Mouse (Mus musculus) c-Kit-negative CD71-positive TER-119-positive erythroid progenitor cells, embryonic 14.5 days (primary cell): ENCODE data around the gene Usp30.

Experiments
- DNase-seq: peaks from one replicate; pipeline ENCODE4 v3.0.0-alpha.2; 2013; ENCODE audit warnings: low read depth, low spot score

Gene Usp30

DNA sequence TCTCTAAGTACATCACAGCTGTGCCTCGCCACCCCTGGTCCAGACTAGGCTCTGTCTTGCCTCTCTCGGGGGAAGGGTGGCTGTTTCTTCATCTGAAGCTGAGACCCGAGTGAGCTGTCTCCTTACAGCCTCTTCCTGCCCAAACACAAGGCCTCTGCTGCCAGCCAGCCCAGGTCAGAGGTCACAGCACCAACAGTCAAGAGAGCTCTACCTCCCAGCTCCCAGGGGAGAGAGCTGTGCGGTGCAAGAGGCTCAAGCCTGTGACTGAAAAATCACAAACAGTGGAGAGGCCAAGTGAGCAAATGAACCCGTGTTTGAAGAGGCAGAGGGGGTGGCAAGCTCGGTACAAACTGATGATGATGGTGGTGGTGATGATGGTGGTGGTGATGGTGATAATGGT lies 1.3 kb downstream of the Usp30 start:
- DNase-seq, result no peak

DNA sequence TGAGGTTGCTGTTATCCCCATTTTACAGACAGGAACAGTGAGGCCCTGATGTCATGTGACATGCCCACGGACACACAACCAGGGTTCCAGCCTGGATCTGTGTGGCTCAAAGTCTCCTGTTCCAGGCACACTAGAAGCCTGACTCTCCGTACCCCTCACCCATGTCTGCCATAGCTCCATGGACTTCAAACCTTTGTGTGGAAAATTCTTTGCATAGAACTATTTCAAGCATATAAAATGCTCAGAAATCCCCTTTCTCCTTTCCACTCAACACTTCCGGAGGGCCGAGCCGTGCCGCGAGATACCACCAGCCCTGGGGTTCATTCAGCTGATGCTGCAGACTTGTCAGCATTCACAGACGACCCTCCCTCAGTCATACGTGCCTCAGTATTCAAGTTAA lies 2.3 kb downstream of the Usp30 start:
- no peak for DNase-seq

DNA sequence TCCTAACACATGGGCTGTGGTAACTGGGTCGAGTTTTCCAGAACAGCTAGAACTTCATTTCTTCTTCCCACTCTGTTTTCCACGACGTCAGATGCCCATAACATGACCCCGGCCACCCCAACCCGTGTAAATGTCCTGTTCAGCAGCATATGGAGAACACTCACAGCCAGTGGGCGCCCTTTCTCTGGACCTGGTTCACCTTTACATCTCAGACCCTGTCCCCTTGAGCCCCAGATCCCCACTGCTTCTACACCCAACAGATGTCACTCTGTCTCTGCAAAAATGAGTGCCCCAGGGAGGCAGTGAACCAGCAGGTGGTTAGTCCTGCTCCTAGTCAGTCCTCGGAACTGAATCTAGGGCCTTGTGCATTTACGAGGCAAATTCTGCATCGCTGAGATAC lies 2.7 kb downstream of the Usp30 start:
- DNase-seq, result no peak

DNA sequence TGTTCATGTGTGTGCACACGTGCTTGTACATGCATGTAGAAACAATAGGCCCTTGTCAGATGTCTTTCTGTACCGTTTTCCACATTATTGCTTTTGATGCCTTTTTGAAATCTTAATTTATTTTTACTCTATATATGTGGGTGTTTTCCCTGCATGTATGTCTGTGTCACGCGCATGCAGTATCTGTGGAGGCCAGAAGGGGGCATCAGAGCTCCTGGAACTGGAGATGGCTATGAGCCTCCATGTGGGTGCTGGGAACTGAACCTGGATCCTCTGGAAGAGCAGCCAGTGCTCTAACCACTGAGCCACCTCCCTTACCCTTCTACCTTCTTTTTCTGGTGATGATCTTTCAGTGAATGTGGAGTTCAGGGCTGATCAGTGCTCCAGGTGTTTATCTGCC lies 5.6 kb downstream of the Usp30 start:
- no peak for DNase-seq

- DNase-seq, result no peak
Observed at GRCm38 (mm10) chr5:114072262-114072661, 7.0 kb downstream of the Usp30 start.

- DNase-seq, result no peak
Observed at GRCm38 (mm10) chr5:114077009-114077408, 11.7 kb downstream of the Usp30 start.

DNA sequence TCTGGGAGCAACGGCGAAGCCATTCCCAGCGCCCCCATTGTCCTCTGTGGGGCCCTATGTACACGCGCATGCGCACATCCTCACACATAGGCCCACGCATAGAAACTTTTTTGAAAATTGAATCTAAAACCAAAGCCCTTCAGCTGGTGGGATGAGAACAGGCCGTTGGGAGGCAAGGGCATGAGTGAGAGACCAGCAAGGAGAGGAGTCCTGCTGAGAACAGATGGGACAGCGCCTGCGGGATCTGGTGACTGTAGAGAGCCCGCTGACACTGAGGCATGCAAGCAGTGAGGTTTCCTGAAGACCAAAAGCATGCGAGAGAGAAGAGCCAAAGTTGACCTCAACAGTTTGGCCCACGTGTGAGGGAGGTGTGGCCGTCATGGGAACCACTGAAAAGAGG lies 20.2 kb downstream of the Usp30 start:
- DNase-seq, result no peak

- DNase-seq, result no peak
Observed at GRCm38 (mm10) chr5:114087875-114088480, 22.7 kb downstream of the Usp30 start.

DNA sequence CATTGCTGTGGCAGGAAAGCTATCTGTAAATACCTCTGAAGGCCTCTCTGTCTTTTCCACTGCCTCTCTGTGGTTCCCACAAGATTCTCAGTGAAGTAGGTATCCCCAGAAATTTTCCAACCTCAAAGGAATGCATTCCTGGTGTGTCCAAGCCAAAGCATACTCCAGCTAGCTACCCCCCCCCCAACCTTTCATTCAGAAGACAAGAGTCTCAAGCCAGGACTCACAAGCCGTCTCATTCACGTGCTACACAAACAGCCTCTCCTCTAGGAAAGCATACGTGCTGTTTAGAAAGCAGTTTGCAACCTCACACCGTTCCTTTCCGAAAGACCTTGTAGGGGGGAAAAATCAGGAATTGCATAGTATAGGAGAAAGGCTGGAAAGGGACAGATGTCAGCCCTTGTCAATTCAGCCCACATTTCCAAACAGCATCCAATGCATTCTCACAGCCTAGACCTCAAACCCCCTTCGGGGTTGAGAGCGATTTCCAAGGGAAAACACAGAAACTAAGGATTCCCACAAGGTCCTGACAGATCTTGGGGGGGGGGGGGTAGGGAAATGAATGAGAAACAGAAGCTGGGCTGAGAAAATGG lies 25.3 kb downstream of the Usp30 start:
- no peak for DNase-seq

- DNase-seq, result no peak
Observed at GRCm38 (mm10) chr5:114091057-114091807, 26.0 kb downstream of the Usp30 start, which contains the start of gene Svop. Svop (minus strand) TSS chr5:114091570.

DNA sequence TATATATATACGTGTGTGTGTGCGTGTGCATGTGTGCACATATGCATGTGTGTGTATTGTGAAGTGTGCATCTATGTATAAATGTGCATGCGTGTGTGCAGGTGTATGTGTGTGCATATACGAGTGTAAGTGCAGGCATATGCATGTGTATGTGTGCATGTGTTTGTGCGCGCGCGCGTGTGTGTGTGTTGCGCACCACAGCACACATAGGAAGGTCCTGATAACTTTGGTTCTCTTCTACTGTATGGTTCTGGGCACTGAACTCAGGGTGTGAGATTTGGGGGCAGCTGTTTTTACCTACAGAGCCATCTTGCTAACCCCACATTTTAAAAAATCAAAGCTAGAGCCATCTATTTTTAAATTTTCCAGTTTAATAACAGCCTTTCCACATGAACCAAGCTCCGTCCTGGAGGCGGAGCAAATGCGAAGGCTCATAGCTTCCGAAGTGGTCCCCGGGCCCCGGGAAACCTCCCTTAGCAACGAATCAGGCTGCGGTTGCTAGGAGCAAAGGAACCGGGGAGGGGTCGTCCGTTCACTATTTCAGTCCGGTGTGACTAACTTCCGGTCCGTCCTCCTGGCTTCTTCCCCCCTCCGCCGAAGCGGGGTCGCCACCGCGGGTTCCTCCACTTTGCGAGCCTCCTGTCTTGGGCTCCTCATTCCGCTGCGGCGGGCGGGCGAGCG lies 34.6 kb downstream of the Usp30 start:
- DNase-seq, result no peak

DNA sequence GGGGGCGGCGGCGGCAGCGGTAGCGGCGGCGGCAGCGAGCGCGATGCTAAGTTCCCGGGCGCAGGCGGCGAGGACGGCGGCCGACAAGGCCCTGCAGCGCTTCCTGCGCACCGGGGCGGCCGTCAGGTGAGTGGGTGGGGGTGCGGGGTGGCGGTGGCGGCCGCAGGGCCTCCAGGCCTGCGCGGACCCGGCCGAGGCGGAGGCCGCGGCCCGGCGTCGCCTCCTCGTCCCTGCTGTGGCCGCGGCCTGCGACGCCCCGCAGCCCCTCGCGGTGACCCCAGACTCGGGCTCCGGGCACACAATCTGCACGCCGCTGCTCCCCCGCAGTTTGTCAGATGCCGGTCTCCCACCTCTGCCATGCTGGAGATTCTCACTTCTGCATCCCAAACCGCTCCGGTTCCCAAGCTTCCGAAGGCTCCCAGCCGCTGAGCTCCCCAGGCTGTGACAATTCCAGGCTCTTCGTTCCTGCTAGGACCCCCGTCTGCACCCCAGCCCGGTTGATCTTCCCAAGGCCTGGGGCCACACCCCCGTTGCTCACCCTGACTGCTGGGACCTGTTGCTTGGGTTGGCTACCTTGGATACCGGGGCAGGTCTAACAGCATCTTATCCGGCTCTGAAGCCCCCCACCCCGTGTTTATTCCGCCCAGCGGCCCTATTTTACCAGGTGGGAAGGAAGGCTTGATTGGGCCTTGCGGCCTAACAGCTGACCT lies 35.3 kb downstream of the Usp30 start:
- no peak for DNase-seq

- DNase-seq, result no peak
Observed at GRCm38 (mm10) chr5:114101873-114102272, 36.6 kb downstream of the Usp30 start.

GRCm38 (mm10) chr5:114102807-114103206 lies 37.5 kb downstream of the Usp30 start:
- no peak for DNase-seq

DNA sequence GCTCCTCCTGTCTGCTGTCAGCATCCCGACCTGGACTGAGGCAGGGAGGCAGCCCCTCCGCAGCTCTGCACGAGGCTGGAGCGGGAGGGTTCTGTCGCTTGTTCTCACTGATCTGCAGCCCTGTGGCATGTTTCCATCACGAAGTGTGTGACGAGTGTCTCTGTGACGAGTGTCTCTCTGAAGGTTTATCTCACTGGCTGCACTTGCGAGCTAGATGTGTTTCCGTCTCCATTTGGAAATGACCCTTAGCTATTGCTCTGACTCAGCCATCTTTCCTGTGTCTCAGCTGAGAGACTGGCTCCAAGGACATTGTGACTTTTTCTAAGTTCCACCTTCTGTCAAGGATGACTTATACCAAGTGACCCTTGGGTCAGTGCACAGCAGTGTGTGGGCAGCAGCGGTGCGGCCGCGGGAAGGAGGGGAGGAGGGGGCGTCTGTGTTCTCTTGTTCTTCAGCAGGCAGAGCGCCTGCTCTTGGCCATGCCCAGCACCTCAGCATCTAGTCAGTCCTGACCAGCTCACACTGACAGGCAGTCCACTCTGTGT lies 41.2 kb downstream of the Usp30 start:
- DNase-seq, result no peak

- no peak for DNase-seq
Observed at GRCm38 (mm10) chr5:114113334-114113733, 48.1 kb downstream of the Usp30 start.

DNA sequence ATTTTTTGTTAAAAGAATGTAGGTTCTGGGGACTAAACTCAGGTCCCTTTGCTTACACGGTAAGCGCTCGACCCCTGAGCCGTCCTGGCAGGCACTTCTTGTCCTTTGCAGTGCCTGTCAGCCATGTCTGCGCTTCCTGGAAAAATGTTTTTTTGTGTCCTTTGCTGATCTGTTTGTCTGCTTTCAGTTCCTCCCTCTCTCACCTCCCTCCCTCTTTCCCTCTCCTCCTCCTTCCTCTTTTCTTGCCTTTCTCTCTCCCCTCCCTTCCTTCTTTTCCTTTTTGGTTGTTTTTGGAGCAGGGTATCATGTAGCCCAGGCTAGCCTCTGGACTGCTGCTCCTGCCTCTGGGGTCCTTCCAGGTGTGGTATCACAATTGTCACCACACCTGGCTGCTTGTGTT lies 49.8 kb downstream of the Usp30 start:
- DNase-seq, result no peak

DNA sequence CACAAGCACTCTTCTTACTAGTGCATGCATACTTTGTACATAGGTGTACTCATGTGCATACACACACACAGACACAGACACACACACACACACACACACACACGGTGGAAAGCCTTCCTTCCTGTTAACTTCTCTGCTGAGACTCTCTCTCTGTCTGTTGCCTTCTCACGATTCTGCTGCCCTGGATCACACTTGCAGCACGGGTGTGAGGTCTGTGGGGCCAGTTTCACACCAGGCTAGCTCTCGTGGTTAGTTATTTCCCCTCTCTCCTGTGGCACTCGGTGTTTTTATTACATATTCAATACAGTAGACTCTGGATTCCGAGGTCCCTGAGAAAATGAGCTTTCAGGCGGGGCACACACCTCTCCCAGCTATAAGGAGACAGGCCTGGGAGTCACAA lies 51.3 kb downstream of the Usp30 start:
- no peak for DNase-seq

DNA sequence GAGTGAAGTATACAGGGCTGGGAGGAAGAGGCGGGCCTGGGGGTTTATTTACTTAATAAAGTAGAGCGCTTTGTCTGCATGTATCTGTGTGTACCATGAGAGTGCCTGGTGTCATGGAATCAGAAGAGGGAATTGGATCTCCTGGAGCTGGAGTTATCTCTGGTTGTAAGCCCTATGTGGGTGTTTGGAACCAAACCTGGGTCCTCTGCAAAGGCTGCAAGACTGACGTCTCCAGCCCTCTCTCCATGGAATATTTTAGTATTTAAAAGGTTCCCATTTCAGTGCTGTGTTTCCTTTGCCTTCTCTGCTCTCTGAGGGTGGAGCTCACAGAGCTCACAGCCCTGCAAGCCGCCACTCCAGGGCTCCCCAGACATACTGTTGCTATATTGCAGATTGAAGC lies 54.5 kb downstream of the Usp30 start:
- no peak for DNase-seq

GRCm38 (mm10) chr5:114126008-114126407 lies 60.7 kb downstream of the Usp30 start:
- DNase-seq, result no peak

DNA sequence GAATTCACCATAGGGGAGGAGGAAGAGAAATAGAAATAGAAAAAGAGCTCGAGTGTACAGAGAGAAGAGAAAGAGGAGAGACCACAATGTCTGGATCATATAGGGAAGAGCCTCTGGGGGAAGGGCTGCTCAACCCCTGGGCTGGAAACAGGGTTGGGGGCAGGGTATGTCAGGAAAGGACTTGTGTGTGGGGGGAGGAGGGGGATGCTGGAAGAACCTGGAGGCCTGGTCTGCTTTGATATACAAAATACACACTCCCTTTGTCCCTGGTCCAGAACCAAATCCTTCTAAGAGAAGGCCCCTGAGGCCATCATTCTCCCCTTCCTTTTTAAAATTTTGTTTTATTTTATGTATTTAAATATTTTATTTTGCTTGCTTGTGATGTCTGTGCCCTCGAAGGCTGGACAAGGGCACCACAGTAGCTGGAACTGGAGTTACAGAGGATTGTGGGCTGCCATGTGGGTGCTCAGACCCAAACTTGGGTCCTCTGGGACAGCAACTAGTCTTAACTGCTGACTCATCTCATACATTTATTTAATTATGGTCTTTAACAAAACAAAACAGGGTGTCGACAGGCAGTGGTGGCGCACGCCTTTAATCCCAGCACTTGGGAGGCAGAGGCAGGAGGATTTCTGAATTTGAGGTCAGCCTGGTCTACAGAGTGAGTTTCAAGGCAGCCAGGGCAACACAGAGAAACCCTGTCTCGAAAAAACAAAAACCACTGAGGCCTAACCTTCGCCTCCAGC lies 61.4 kb downstream of the Usp30 start:
- DNase-seq, result no peak
